Mouse (Mus musculus): ENCODE measurements around the gene Pgp.

DNA sequence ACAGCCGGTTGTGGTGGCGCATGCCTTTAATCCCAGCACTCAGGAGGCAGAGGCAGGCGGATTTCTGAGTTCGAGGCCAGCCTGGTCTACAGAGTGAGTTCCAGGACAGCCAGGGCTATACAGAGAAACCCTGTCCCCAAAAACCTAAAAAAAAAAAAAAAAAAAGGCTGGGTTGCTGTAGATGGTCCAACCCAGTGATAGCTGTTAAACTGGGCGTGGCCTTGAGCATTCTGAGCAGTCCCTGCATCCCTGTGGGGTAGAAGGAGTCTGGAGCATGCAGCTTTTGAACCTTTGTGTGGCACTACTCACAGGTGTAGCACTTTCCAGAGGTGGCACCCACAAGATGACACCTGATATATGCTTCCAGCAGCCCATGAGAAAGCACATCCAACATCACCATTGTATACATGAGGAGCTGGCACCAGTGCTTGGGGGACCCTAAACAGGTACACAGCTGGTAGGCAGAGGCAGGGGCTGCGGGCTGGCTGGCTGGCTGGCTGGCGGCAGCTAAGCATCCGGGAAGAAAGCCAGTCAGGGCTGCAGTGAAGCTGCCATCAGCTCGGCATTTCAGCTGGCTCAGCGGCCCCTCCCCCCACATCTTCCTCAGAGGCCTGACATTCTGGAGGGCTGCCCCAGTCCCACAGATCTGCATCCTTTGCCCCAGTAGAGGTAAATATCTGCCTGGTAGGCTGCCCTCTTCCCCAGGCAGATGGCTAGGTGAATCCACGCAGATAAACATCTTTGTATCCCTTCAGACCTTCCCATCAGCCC is 15.1 kb downstream of the Pgp start:
- no peak for TF ChIP-seq POLR2A (IDR thresholded peaks at IDR 0.05; ENCODE audit: control insufficient read depth in 1 of 2, insufficient read depth in 1 of 2, low read depth in 1 of 2, low read length in 2 of 2, poor library complexity in 1 of 2)
- no peak for TF ChIP-seq CTCF (IDR thresholded peaks at IDR 0.05 in 2 of 3, conservative IDR thresholded peaks at IDR 0.05 in 1 of 3; ENCODE audit: control insufficient read depth in 1 of 3, insufficient read depth in 1 of 3, low read depth in 2 of 3, low read length in 3 of 3, poor library complexity in 1 of 3, severe bottlenecking in 1 of 3)
- no peak for TF ChIP-seq ZC3H11A (IDR thresholded peaks at IDR 0.05; ENCODE audit: low read depth, low read length)
- TF ChIP-seq USF2 (IDR thresholded peaks at IDR 0.05; ENCODE audit: borderline replicate concordance in 1 of 2, insufficient read depth in 1 of 2, low read depth in 1 of 2, low read length in 2 of 2) = no peak
- TF ChIP-seq RCOR1 (IDR thresholded peaks at IDR 0.05; ENCODE audit: low read depth, low read length) = no peak
- TF ChIP-seq POLR2AphosphoS5 (IDR thresholded peaks at IDR 0.05; ENCODE audit: borderline replicate concordance, low read depth, low read length) = no peak

Measured in MEL (cell line).